Mouse (Mus musculus) hindbrain, embryonic 13.5 days (tissue): Measurements from ENCODE around the gene Ube2e1. TPM values are rescaled to one million over a fixed set of nuclear protein-coding genes. Genes with fewer than 3 reads are reported as not detected.

Source experiments
- ATAC-seq: fragments of 200-750 bp; cut with Nextera tagmentation; 2 replicates; pipeline ENCODE4 v1.8.0; 2017; ENCODE audit warnings: moderate TSS enrichment; ENCODE audit not compliant: low FRiP score
- H3K27ac ChIP-seq: fragments of 300-500 bp; sonication (generic); 2 replicates; pipeline ENCODE4 v1.5.1; 2015; ENCODE audit warnings: inconsistent platforms, mild to moderate bottlenecking, moderate library complexity
- H3K27me3 ChIP-seq: fragments of 300-500 bp; sonication (generic); 2 replicates; pipeline ENCODE4 v1.6.1; 2015; ENCODE audit warnings: mild to moderate bottlenecking, inconsistent platforms
- H3K36me3 ChIP-seq: fragments of 300-500 bp; sonication (generic); 2 replicates; pipeline ENCODE4 v1.6.1; 2015; ENCODE audit warnings: mild to moderate bottlenecking, inconsistent platforms
- H3K4me1 ChIP-seq: fragments of 300-500 bp; sonication (generic); replicated peaks from 2 replicates; pipeline ENCODE4 v1.6.1; 2015; ENCODE audit warnings: inconsistent platforms
- H3K4me2 ChIP-seq: fragments of 300-500 bp; sonication (generic); 2 replicates; pipeline ENCODE4 v1.6.1; 2015; ENCODE audit warnings: inconsistent platforms, mild to moderate bottlenecking, moderate library complexity
- H3K4me3 ChIP-seq: fragments of 300-500 bp; sonication (generic); 2 replicates; pipeline ENCODE4 v1.5.1; 2015; ENCODE audit warnings: mild to moderate bottlenecking, inconsistent platforms
- H3K9ac ChIP-seq: fragments of 300-500 bp; sonication (generic); 2 replicates; pipeline ENCODE4 v1.6.1; 2015; ENCODE audit warnings: mild to moderate bottlenecking, inconsistent platforms
- H3K9me3 ChIP-seq: fragments of 300-500 bp; sonication (generic); 2 replicates; pipeline ENCODE4 v1.6.1; 2016; ENCODE audit warnings: inconsistent platforms
- WGBS: fragments of 180-500 bp; shearing (Covaris S2); methylation state at CpG from one replicate; pipeline ENCODE4 v1.1.7; 2015; 5-methylcytosine and 5-hydroxymethylcytosine counted together
- polyA plus RNA-seq: library from polyadenylated mRNA; unstranded; fragments of >200 nt; fragmentation: Nextera tagmentation; extraction: Ambion mirVana; gene quantifications from 2 replicates; pipeline ENCODE4 v1.2.1, GENCODE M21; 2015

Ube2e1 gene
- polyA plus RNA-seq: 225 and 228 TPM in 2 replicates

- Histone ChIP-seq H3K4me3 (peak within 1 kb of the TSS; percentile 84), H3K27ac (peak within 1 kb of the TSS; percentile 91), H3K27me3 (no peaks in the 10 kb centered on the region), H3K36me3 (peaks cover 5% of the 10 kb centered on the region; the same call in 1 of the 2 replicates), H3K9me3 (no peaks in the 10 kb centered on the region), H3K4me1 (peaks cover 33% of the 10 kb centered on the region), H3K4me2 (peak within 1 kb of the TSS; percentile 76), H3K9ac (peak within 1 kb of the TSS; percentile 98)
- WGBS: 1% methylated on average over 31 of the region's 39 CpGs
- peak; percentile 92 for ATAC-seq
These were observed at the start of gene Ube2e1 for GRCm38 (mm10) chr14:18331693-18332131. Gene Ube2e1 (minus strand): TSS chr14:18331859.

DNA sequence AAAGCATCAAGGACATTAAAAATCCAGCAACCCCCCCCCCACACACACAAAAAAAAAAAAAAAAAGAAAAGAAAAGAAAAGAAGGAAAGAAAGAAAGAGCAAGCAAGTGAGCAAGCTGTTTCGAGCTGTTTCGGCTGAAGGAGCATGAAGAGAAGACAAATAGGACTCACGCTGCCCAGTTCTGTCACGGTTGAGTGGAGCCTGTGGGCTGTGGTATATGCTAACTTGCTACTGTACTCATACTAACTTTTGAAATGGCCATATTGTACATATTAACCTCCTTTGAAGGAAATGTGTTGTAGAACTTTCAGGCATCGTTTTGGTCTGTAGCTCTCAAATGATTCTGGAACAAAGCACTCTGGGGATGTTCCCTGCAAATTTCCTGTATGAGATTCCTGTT is 48.2 kb upstream of the Ube2e1 start:
- no peaks in the 10 kb centered on the region for H3K9me3 ChIP-seq
- H3K9ac ChIP-seq: no peak overlapping the region
- no peaks in the 10 kb centered on the region for H3K4me1 ChIP-seq
- H3K4me2 ChIP-seq: no peak overlapping the region
- ATAC-seq: no peak
- H3K36me3 ChIP-seq: no peaks in the 10 kb centered on the region
- 65% methylated on average over 5 of the region's 5 CpGs for WGBS
- no peak overlapping the region for H3K4me3 ChIP-seq
- no peaks in the 10 kb centered on the region for H3K27me3 ChIP-seq
- H3K27ac ChIP-seq: no peak overlapping the region

DNA sequence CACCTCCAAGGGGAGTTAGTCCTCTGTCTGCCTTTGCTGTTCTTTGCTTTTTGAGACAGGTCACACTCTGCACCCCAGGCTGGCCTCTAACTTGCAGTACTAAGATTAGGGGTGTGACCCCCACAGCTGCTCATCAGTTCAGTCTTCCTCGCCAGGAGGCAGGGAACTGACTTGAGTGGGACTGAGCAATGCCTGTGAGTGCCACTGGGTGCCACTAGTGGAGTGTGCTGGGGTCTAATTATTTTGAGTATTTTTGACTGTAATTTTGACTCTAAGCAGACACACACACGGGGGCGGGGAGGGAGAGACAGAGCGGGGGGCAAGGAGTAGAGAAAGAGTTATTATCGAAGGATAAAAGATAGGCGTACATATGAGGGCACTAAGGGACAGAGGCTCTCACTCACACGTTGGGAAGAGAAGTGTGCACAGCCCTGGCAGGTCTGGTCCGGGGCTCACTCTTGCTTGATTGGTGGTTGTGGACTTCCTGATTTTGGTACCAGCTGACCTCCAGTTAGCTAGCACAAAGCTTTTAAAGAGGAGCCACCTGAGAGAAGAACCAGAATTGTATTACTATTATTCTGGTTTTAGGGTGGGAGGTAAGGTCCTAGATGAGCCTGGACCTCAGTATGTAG is 46.4 kb upstream of the Ube2e1 start:
- peak; percentile 58; the same call in 1 of the 2 replicates for ATAC-seq
- no peak overlapping the region for H3K9ac ChIP-seq
- no peak overlapping the region for H3K27ac ChIP-seq
- 67% methylated on average over 8 of the region's 8 CpGs for WGBS
- no peak overlapping the region for H3K4me2 ChIP-seq
- H3K4me3 ChIP-seq: no peak overlapping the region
- H3K27me3 ChIP-seq: no peaks in the 10 kb centered on the region
- H3K9me3 ChIP-seq: no peaks in the 10 kb centered on the region
- H3K4me1 ChIP-seq: peaks cover 7% of the 10 kb centered on the region; the same call in 1 of the 2 replicates
- no peaks in the 10 kb centered on the region for H3K36me3 ChIP-seq

GRCm38 (mm10) chr14:18376206-18376605 is 44.5 kb upstream of the Ube2e1 start:
- Histone ChIP-seq H3K4me3 (no peak overlapping the region), H3K27me3 (no peaks in the 10 kb centered on the region), H3K9me3 (no peaks in the 10 kb centered on the region), H3K4me2 (no peak overlapping the region), H3K36me3 (no peaks in the 10 kb centered on the region), H3K9ac (no peak overlapping the region), H3K4me1 (peaks cover 7% of the 10 kb centered on the region; the same call in 1 of the 2 replicates), H3K27ac (no peak overlapping the region)
- 77% methylated on average over 3 of the region's 3 CpGs for WGBS
- no peak for ATAC-seq

- no peak overlapping the region for H3K4me3 ChIP-seq
- H3K9me3 ChIP-seq: no peaks in the 10 kb centered on the region
- ATAC-seq: no peak
- WGBS: 49% methylated on average over 6 of the region's 6 CpGs
- H3K27ac ChIP-seq: no peak overlapping the region
- no peaks in the 10 kb centered on the region for H3K36me3 ChIP-seq
- H3K27me3 ChIP-seq: no peaks in the 10 kb centered on the region
- H3K4me1 ChIP-seq: peaks cover 7% of the 10 kb centered on the region; the same call in 1 of the 2 replicates
- no peak overlapping the region for H3K4me2 ChIP-seq
- no peak overlapping the region for H3K9ac ChIP-seq
These were observed 42.2 kb upstream of the Ube2e1 start for GRCm38 (mm10) chr14:18373758-18374405.

DNA sequence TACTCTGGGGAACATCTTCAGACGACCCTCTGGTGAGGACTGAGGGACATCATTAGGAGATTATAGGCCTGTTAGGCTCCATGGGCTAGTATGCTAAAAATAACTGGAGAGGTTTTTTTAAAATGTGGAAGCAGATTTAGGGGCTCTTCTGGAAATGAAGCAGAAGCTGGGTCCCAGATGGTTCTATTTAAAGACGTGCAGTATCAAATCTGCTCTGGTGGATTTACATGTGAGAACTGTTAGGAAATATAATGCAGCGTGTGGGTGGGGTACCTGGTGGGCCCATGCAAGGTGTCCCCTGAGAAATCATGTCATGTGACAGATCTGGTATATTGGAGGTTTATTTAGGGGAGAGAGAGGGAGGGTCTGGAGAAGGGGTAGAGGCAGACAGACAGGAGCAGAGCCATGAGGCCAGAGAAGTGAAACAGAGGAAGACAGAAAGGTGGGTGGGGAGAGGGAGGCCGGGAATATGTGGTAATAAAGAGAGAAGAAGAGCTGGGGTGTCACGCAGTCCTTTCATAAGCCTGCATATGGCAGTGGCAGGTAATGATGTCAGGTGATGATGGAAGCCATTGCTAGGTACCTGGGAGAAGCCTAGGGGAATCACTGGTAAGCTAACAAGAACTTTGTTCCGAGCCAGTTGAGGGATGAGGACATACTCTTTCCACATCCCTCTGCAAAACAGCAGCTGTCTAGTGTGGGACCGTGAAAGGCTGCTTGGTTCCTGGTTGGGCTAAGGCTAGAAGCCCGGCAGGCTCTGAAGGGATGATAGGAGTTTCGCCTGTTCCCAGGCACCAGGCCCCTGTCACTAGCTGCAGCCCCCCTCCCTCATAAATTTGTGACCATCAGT is 41.3 kb upstream of the Ube2e1 start:
- no peaks in the 10 kb centered on the region for H3K36me3 ChIP-seq
- ATAC-seq: no peak
- peaks cover 7% of the 10 kb centered on the region; the same call in 1 of the 2 replicates for H3K4me1 ChIP-seq
- no peaks in the 10 kb centered on the region for H3K27me3 ChIP-seq
- H3K9ac ChIP-seq: no peak overlapping the region
- 90% methylated on average over 9 of the region's 9 CpGs for WGBS
- H3K9me3 ChIP-seq: no peaks in the 10 kb centered on the region
- H3K4me2 ChIP-seq: no peak overlapping the region
- no peak overlapping the region for H3K27ac ChIP-seq
- H3K4me3 ChIP-seq: no peak overlapping the region

DNA sequence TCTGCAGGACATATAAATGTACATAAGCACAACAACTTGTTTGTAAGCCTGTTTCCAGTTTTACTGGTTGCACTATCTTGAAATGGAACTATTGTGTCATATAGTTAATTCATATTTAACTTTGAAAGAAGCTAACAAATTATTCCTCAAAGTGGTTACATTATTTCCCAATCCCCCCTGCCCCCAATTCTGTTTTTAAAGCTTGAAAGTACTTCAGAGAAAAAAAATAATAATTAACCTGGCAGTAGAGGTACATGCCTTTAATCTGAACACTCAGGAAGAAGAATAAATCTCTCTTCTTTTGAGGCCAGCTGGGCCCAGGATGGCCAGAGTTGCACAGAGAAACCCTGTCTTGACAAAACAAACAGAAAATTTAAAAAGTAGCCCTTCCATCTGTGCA is 37.4 kb upstream of the Ube2e1 start:
- no peak overlapping the region for H3K4me3 ChIP-seq
- H3K36me3 ChIP-seq: no peaks in the 10 kb centered on the region
- H3K4me2 ChIP-seq: no peak overlapping the region
- peaks cover 5% of the 10 kb centered on the region; the same call in 1 of the 2 replicates for H3K4me1 ChIP-seq
- no peak for ATAC-seq
- H3K9me3 ChIP-seq: no peaks in the 10 kb centered on the region
- H3K27ac ChIP-seq: no peak overlapping the region
- H3K27me3 ChIP-seq: no peaks in the 10 kb centered on the region
- H3K9ac ChIP-seq: no peak overlapping the region

DNA sequence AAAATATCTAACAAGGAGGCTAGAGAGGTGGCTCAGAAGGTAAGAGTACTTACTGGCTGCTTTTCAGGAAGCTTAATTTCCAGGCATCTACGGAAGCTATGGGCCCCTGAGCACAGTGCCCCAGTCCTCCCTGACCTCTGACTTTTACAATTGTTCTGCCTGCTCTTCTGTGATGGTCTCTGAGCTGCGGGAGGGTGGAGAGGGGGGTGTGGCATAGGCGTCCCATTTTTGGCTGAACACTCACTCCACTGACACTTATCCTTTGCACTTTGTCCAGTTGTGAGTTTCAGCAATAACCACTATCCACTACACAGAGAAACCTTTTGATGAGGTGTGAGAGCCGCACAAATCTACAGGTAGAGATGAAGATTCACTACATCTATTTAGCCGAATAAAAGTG is 35.4 kb upstream of the Ube2e1 start:
- Histone ChIP-seq H3K9me3 (no peaks in the 10 kb centered on the region), H3K27ac (no peak overlapping the region), H3K4me2 (no peak overlapping the region), H3K4me1 (no peaks in the 10 kb centered on the region), H3K4me3 (no peak overlapping the region), H3K9ac (no peak overlapping the region), H3K27me3 (no peaks in the 10 kb centered on the region), H3K36me3 (no peaks in the 10 kb centered on the region)
- 52% methylated on average over 5 of the region's 5 CpGs for WGBS
- no peak for ATAC-seq

DNA sequence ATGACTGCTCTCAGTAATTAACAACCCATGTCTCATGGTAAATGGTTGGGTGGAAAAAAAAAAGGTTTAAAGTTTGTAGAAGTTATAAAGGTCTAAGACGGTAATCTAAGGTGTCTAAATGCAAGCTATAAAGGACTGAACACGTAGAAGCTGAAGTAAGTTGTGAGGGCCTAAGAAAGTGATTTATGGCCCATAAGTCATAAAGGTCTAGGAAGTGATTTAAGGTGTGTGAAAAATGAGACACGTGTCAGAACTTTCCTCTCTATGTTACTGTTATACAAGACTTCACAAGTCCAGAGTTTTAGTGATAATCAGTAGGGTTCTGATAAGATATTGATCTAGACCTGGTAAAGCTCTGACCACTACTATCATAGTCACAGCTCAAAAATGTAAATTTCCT is 32.7 kb upstream of the Ube2e1 start:
- no peak for ATAC-seq
- Histone ChIP-seq H3K36me3 (no peaks in the 10 kb centered on the region), H3K4me3 (no peak overlapping the region), H3K27me3 (no peaks in the 10 kb centered on the region), H3K9ac (no peak overlapping the region), H3K9me3 (no peaks in the 10 kb centered on the region), H3K4me2 (no peak overlapping the region), H3K27ac (no peak overlapping the region), H3K4me1 (no peaks in the 10 kb centered on the region)
- WGBS: 90% methylated on average over 3 of the region's 3 CpGs

DNA sequence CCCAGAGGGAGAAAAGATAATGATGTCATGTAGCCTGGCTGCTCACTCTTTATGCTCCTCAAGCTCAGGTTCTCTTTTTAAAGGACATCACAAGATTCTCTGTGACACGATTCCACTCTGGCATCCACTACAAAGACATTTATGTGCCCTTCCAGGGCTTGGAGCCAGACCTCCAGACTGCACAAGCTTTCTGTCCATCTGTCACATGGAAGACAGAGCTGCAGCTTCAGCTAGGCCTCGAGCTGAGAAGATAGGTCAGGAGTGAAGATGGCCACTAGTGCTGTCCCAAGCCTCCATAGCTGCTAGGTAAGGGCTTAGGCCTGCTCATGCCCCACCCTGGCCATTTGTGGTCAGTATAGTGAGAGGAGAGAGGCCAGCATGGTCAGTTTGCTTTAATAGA is 24.8 kb upstream of the Ube2e1 start:
- Histone ChIP-seq H3K27ac (no peak overlapping the region), H3K4me1 (no peaks in the 10 kb centered on the region), H3K9me3 (no peaks in the 10 kb centered on the region), H3K4me2 (no peak overlapping the region), H3K4me3 (no peak overlapping the region), H3K9ac (no peak overlapping the region), H3K27me3 (no peaks in the 10 kb centered on the region), H3K36me3 (no peaks in the 10 kb centered on the region)
- ATAC-seq: no peak; the same call in 1 of the 2 replicates
- 72% methylated on average over 2 of the region's 2 CpGs for WGBS

- Histone ChIP-seq H3K9me3 (no peaks in the 10 kb centered on the region), H3K36me3 (no peaks in the 10 kb centered on the region), H3K9ac (no peak overlapping the region), H3K4me1 (no peaks in the 10 kb centered on the region), H3K4me3 (no peak overlapping the region), H3K27ac (no peak overlapping the region), H3K4me2 (no peak overlapping the region), H3K27me3 (no peaks in the 10 kb centered on the region)
- ATAC-seq: no peak
- 84% methylated on average over 6 of the region's 6 CpGs for WGBS
These were observed 24.0 kb upstream of the Ube2e1 start for GRCm38 (mm10) chr14:18355514-18356190.

GRCm38 (mm10) chr14:18353525-18353924 is 21.9 kb upstream of the Ube2e1 start:
- Histone ChIP-seq H3K4me2 (no peak overlapping the region), H3K27ac (no peak overlapping the region), H3K4me1 (no peaks in the 10 kb centered on the region), H3K4me3 (no peak overlapping the region), H3K9ac (no peak overlapping the region), H3K9me3 (no peaks in the 10 kb centered on the region), H3K36me3 (no peaks in the 10 kb centered on the region), H3K27me3 (no peaks in the 10 kb centered on the region)
- no peak for ATAC-seq
- WGBS: 68% methylated on average over 3 of the region's 3 CpGs
